Mouse (Mus musculus) spleen, adult 2 months (tissue): ENCODE data around the gene Trim24.

Experiments used
- CTCF ChIP-seq: fragments of 200-500 bp; IDR thresholded peaks from 2 replicates; pipeline ENCODE4 v1.5.1; 2011; ENCODE audit warnings: mild to moderate bottlenecking, inconsistent platforms; ENCODE audit not compliant: insufficient read depth, insufficient read length, insufficient replicate concordance; ENCODE audit errors: extremely low read depth
- POLR2A ChIP-seq: fragments of 200-500 bp; IDR thresholded peaks from 2 replicates; pipeline ENCODE4 v1.6.1; 2011; ENCODE audit warnings: low read depth, low read length, inconsistent platforms

GRCm38 (mm10) chr6:37900221-37900620 is 29.6 kb downstream of the Trim24 start:
- TF ChIP-seq POLR2A (no peak), CTCF (no peak)
